Mouse (Mus musculus) heart, postnatal 0 days (tissue): Measurements from ENCODE around the gene Wwox. TPM values are rescaled to one million over a fixed set of nuclear protein-coding genes. Genes with fewer than 3 reads are reported as not detected.
A peak's percentile ranks its signal among the peaks of the same experiment; 100 is the strongest.

ENCODE experiments used
- ATAC-seq: fragments of 200-750 bp; cut with Nextera tagmentation; 2 replicates; pipeline ENCODE4 v1.8.0; 2017; ENCODE audit warnings: low read depth, moderate number of reproducible peaks, moderate library complexity; ENCODE audit not compliant: insufficient read depth
- DNase-seq: peaks from one replicate; pipeline ENCODE4 v3.0.0-alpha.2; 2016; ENCODE audit warnings: low spot score
- H3K27ac ChIP-seq: fragments of 300-500 bp; sonication (generic); 2 replicates; pipeline ENCODE4 v1.5.1; 2014; ENCODE audit warnings: low read depth, mild to moderate bottlenecking
- H3K27me3 ChIP-seq: fragments of 300-500 bp; sonication (generic); 2 replicates; pipeline ENCODE4 v1.6.1; 2014; ENCODE audit warnings: low read length, mixed read lengths; ENCODE audit not compliant: control insufficient read depth, insufficient read depth
- H3K36me3 ChIP-seq: fragments of 300-500 bp; sonication (generic); replicated peaks from 2 replicates; pipeline ENCODE4 v1.6.1; 2014; ENCODE audit warnings: low read length, mixed read lengths; ENCODE audit not compliant: control insufficient read depth, insufficient read depth
- H3K4me1 ChIP-seq: fragments of 300-500 bp; sonication (generic); 2 replicates; pipeline ENCODE4 v1.6.1; 2014; ENCODE audit warnings: antibody characterized with exemption; ENCODE audit not compliant: control insufficient read depth, insufficient read depth
- H3K4me2 ChIP-seq: fragments of 300-500 bp; sonication (generic); 2 replicates; pipeline ENCODE4 v1.6.1; 2014; ENCODE audit warnings: low read depth, mild to moderate bottlenecking, low read length, moderate library complexity
- H3K4me3 ChIP-seq: fragments of 300-500 bp; sonication (generic); 2 replicates; pipeline ENCODE4 v1.5.1; 2014; ENCODE audit warnings: low read depth, low read length
- H3K9ac ChIP-seq: fragments of 300-500 bp; sonication (generic); replicated peaks from 2 replicates; pipeline ENCODE4 v1.6.1; 2014; ENCODE audit warnings: low read depth, low read length, mixed read lengths
- H3K9me3 ChIP-seq: fragments of 300-500 bp; sonication (generic); replicated peaks from 2 replicates; pipeline ENCODE4 v1.6.1; 2016; ENCODE audit warnings: low read length; ENCODE audit not compliant: control insufficient read depth
- CTCF ChIP-seq: IDR thresholded peaks from 2 replicates; pipeline ENCODE4 v1.5.1; 2016; ENCODE audit warnings: antibody characterized with exemption, control low read depth, low read depth
- EP300 ChIP-seq: IDR thresholded peaks from 2 replicates; pipeline ENCODE4 v1.6.1; 2016; ENCODE audit warnings: antibody characterized with exemption, low read depth
- WGBS: fragments of 180-500 bp; shearing (Covaris S2); extraction: QIAGEN DNeasy Blood & Tissue Kit; methylation state at CpG from one replicate; pipeline ENCODE4 v1.1.7; 2014; 5-methylcytosine and 5-hydroxymethylcytosine counted together
- polyA plus RNA-seq: library from polyadenylated mRNA; unstranded; fragments of >200 nt; fragmentation: Nextera tagmentation; extraction: Ambion mirVana; gene quantifications from 2 replicates; pipeline ENCODE4 v1.2.1, GENCODE M21; 2015
- total RNA-seq: library from RNA; depleted of rRNA; stranded (reverse); fragments of >200 nt; gene quantifications from 2 replicates; pipeline ENCODE4 v1.2.3, GENCODE M21; 2014; ENCODE audit warnings: low replicate concordance

The Wwox gene
- total and polyA plus RNA-seq, 2 experiments from 2014 or later: 7.5 to 9.6 TPM

GRCm38 (mm10) chr8:115143530-115144320, 704.3 kb downstream of the Wwox start:
- H3K4me1 ChIP-seq: no peaks in the 10 kb centered on the region
- H3K4me2 ChIP-seq: no peak overlapping the region
- H3K36me3 ChIP-seq: no peaks in the 10 kb centered on the region
- ATAC-seq: no peak
- H3K4me3 ChIP-seq: no peak overlapping the region
- DNase-seq: no peak
- no peak overlapping the region for H3K9ac ChIP-seq
- H3K27ac ChIP-seq: no peak overlapping the region
- H3K27me3 ChIP-seq: no peaks in the 10 kb centered on the region
- TF ChIP-seq CTCF (no peak), EP300 (no peak)
- 61% methylated on average over 9 of the region's 9 CpGs for whole genome bisulfite sequencing
- H3K9me3 ChIP-seq: no peaks in the 10 kb centered on the region

GRCm38 (mm10) chr8:115147006-115147405, 707.6 kb downstream of the Wwox start:
- Histone ChIP-seq H3K4me1 (peaks cover 8% of the 10 kb centered on the region), H3K9ac (no peak overlapping the region), H3K4me3 (no peak overlapping the region), H3K27me3 (no peaks in the 10 kb centered on the region), H3K27ac (no peak overlapping the region), H3K36me3 (no peaks in the 10 kb centered on the region), H3K4me2 (no peak overlapping the region), H3K9me3 (no peaks in the 10 kb centered on the region)
- TF ChIP-seq EP300: no peak
- no peak for TF ChIP-seq CTCF
- DNase-seq (no peak), ATAC-seq (no peak)
- 64% methylated on average over 9 of the region's 9 CpGs for WGBS

- WGBS: 36% methylated on average over 24 of the region's 24 CpGs
- ATAC-seq (no peak), DNase-seq (no peak)
- no peak for TF ChIP-seq EP300
- no peak for TF ChIP-seq CTCF
- Histone ChIP-seq H3K27me3 (no peaks in the 10 kb centered on the region), H3K36me3 (no peaks in the 10 kb centered on the region), H3K27ac (no peak overlapping the region), H3K9ac (no peak overlapping the region), H3K4me1 (peaks cover 17% of the 10 kb centered on the region), H3K9me3 (no peaks in the 10 kb centered on the region), H3K4me2 (no peak overlapping the region), H3K4me3 (no peak overlapping the region)
Observed at GRCm38 (mm10) chr8:115150446-115151109, 711.1 kb downstream of the Wwox start.

- WGBS: 49% methylated on average over 6 of the region's 6 CpGs
- Histone ChIP-seq H3K4me3 (no peak overlapping the region), H3K4me1 (peaks cover 17% of the 10 kb centered on the region), H3K27ac (no peak overlapping the region), H3K9ac (no peak overlapping the region), H3K9me3 (no peaks in the 10 kb centered on the region), H3K27me3 (no peaks in the 10 kb centered on the region), H3K4me2 (no peak overlapping the region), H3K36me3 (no peaks in the 10 kb centered on the region)
- TF ChIP-seq EP300: no peak
- no peak for TF ChIP-seq CTCF
- DNase-seq: no peak
- no peak for ATAC-seq
Observed at GRCm38 (mm10) chr8:115151416-115151815, 712.0 kb downstream of the Wwox start.

- DNase-seq (no peak), ATAC-seq (no peak)
- H3K9ac ChIP-seq: peak overlapping the region; percentile 42; the same call in 1 of the 2 replicates
- H3K27me3 ChIP-seq: no peaks in the 10 kb centered on the region
- peak overlapping the region; percentile 8; the same call in 1 of the 2 replicates for H3K4me3 ChIP-seq
- 27% methylated on average over 10 of the region's 10 CpGs for WGBS
- peaks cover 17% of the 10 kb centered on the region for H3K4me1 ChIP-seq
- peak overlapping the region; percentile 35 for H3K4me2 ChIP-seq
- H3K36me3 ChIP-seq: no peaks in the 10 kb centered on the region
- H3K9me3 ChIP-seq: no peaks in the 10 kb centered on the region
- H3K27ac ChIP-seq: no peak overlapping the region
- TF ChIP-seq CTCF (no peak), EP300 (no peak)
Observed at GRCm38 (mm10) chr8:115154096-115154495, 714.6 kb downstream of the Wwox start.
